Mouse (Mus musculus) hindbrain, embryonic 12.5 days (tissue): ENCODE data around the gene Rnf6. TPM values are rescaled to one million over a fixed set of nuclear protein-coding genes. Genes with fewer than 3 reads are reported as not detected.

ENCODE experiments used
- ATAC-seq: fragments of 200-750 bp; cut with Nextera tagmentation; 2 replicates; pipeline ENCODE4 v1.8.0; 2017; ENCODE audit warnings: moderate TSS enrichment; ENCODE audit not compliant: low FRiP score
- H3K27ac ChIP-seq: fragments of 300-500 bp; sonication (generic); 2 replicates; pipeline ENCODE4 v1.5.1; 2016; ENCODE audit warnings: mild to moderate bottlenecking
- H3K27me3 ChIP-seq: fragments of 300-500 bp; sonication (generic); 2 replicates; pipeline ENCODE4 v1.6.1; 2016; ENCODE audit warnings: mild to moderate bottlenecking
- H3K36me3 ChIP-seq: fragments of 300-500 bp; sonication (generic); 2 replicates; pipeline ENCODE4 v1.6.1; 2016; ENCODE audit warnings: mild to moderate bottlenecking
- H3K4me1 ChIP-seq: fragments of 300-500 bp; sonication (generic); 2 replicates; pipeline ENCODE4 v1.6.1; 2016
- H3K4me2 ChIP-seq: fragments of 300-500 bp; sonication (generic); replicated peaks from 2 replicates; pipeline ENCODE4 v1.6.1; 2016; ENCODE audit warnings: mild to moderate bottlenecking
- H3K4me3 ChIP-seq: fragments of 300-500 bp; sonication (generic); 2 replicates; pipeline ENCODE4 v1.5.1; 2016; ENCODE audit warnings: mild to moderate bottlenecking
- H3K9ac ChIP-seq: fragments of 300-500 bp; sonication (generic); 2 replicates; pipeline ENCODE4 v1.6.1; 2016; ENCODE audit warnings: mild to moderate bottlenecking, moderate library complexity
- H3K9me3 ChIP-seq: fragments of 300-500 bp; sonication (generic); replicated peaks from 2 replicates; pipeline ENCODE4 v1.6.1; 2016; ENCODE audit warnings: mild to moderate bottlenecking
- WGBS: fragments of 180-500 bp; shearing (Covaris S2); methylation state at CpG from one replicate; pipeline ENCODE4 v1.1.7; 2016; 5-methylcytosine and 5-hydroxymethylcytosine counted together
- polyA plus RNA-seq: library from polyadenylated mRNA; unstranded; fragments of >200 nt; fragmentation: Nextera tagmentation; extraction: Ambion mirVana; gene quantifications from 2 replicates; pipeline ENCODE4 v1.2.1, GENCODE M21; 2016

Rnf6 gene
- polyA plus RNA-seq: 23.5 and 26.2 TPM in 2 replicates

GRCm38 (mm10) chr5:146220879-146221714 is at the start of gene Rnf6:
Rnf6 (minus strand) TSS chr5:146221555.
- Histone ChIP-seq H3K27me3 (no peaks in the 10 kb centered on the region), H3K4me2 (peak within 1 kb of the TSS; percentile 51), H3K36me3 (peaks cover 20% of the 10 kb centered on the region), H3K27ac (peak within 1 kb of the TSS; percentile 97), H3K9me3 (no peaks in the 10 kb centered on the region), H3K9ac (peak within 1 kb of the TSS; percentile 73), H3K4me3 (peak within 1 kb of the TSS; percentile 74), H3K4me1 (peaks cover 9% of the 10 kb centered on the region)
- peak; percentile 100 for ATAC-seq
- under 1% methylated on average over 65 of the region's 67 CpGs for WGBS

GRCm38 (mm10) chr5:146270593-146270992 is 49.2 kb upstream of the Rnf6 start:
- no peak for ATAC-seq
- Histone ChIP-seq H3K9me3 (no peaks in the 10 kb centered on the region), H3K9ac (no peak overlapping the region), H3K4me2 (no peak overlapping the region), H3K4me1 (no peaks in the 10 kb centered on the region), H3K4me3 (no peak overlapping the region), H3K36me3 (peaks cover 14% of the 10 kb centered on the region; the same call in 1 of the 2 replicates), H3K27me3 (no peaks in the 10 kb centered on the region), H3K27ac (no peak overlapping the region)
- 79% methylated on average over 9 of the region's 9 CpGs for WGBS

GRCm38 (mm10) chr5:146267776-146268175 is 46.4 kb upstream of the Rnf6 start:
- Histone ChIP-seq H3K4me3 (no peak overlapping the region), H3K9ac (no peak overlapping the region), H3K4me2 (no peak overlapping the region), H3K4me1 (no peaks in the 10 kb centered on the region), H3K27ac (no peak overlapping the region), H3K9me3 (no peaks in the 10 kb centered on the region), H3K27me3 (no peaks in the 10 kb centered on the region), H3K36me3 (peaks cover 14% of the 10 kb centered on the region; the same call in 1 of the 2 replicates)
- 90% methylated on average over 7 of the region's 7 CpGs for WGBS
- no peak for ATAC-seq

DNA sequence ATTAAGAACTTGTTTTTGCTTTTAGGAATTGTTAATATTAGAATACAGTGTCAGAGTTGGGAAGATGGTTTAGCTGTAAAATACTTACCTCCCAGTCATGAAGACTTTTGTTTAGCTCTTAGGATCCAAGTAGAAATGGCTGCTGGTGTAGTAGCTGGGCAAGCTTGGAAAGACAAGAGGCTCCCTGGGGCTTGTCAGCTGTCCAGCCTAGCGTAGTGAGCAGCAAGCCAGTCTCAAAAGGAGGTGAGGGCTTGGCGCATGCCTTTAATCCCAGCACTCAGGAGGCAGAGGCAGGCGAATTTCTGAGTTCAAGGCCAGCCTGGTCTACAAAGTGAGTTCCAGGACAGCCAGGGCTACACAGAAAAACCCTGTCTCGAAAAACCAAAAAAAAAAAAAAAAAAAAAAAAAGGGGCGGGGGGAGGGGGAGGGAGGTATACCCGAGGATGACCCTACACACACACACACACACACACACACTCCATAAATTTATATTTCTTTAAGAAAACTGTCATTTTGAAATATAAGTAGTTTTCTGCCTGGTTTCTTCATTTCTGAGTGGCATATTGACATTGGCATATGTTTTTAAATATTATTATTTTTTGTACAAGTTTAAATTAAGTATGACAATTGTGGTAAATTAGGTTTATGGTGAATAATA is 44.7 kb upstream of the Rnf6 start:
- Histone ChIP-seq H3K27me3 (no peaks in the 10 kb centered on the region), H3K4me1 (no peaks in the 10 kb centered on the region), H3K4me3 (no peak overlapping the region), H3K4me2 (no peak overlapping the region), H3K9ac (no peak overlapping the region), H3K27ac (no peak overlapping the region), H3K36me3 (peaks cover 11% of the 10 kb centered on the region), H3K9me3 (no peaks in the 10 kb centered on the region)
- ATAC-seq: no peak
- 84% methylated on average over 3 of the region's 6 CpGs for WGBS

DNA sequence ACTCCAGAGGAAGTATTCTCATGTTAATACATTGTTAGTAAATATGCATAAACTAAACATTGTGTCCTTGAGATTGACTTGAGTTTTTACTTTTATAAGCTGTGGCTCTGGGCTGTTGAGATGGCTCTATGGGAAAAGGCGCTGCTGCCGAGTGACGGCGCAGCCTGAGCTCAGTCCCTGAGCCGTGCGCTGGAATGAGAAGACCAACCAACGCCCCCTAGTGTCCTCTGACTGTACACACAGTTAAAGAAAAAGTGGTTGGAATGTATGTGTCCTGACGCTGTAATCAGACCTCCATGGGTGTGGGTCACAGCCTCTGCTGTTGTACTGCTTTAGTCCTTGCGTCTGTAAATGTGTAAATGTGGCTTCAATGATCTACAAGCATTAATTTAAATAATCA is 38.6 kb upstream of the Rnf6 start:
- H3K36me3 ChIP-seq: peaks cover 15% of the 10 kb centered on the region
- 52% methylated on average over 9 of the region's 9 CpGs for WGBS
- H3K9ac ChIP-seq: no peak overlapping the region
- H3K4me1 ChIP-seq: no peaks in the 10 kb centered on the region
- no peak overlapping the region for H3K4me2 ChIP-seq
- no peaks in the 10 kb centered on the region for H3K9me3 ChIP-seq
- H3K4me3 ChIP-seq: no peak overlapping the region
- H3K27ac ChIP-seq: no peak overlapping the region
- ATAC-seq: no peak
- H3K27me3 ChIP-seq: no peaks in the 10 kb centered on the region

DNA sequence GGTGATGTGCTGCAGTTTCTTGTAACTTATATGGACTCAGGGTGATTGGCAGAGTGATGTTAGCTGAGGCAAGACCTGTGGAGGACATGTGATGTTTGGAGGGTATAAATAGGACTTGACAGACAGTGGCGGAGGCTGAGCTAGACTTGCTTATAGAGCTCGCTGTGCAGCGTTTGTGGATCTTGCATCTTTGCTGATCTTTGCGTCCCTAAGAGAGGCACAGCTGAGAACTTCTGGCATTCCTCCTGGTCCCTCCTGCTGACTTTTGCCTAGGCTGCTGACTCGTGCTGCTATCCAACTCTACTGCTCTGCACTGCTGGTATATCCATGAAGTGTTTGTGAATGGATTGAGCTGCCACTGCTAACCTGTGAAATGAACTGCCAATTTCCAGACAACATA is 32.3 kb upstream of the Rnf6 start:
- Histone ChIP-seq H3K9me3 (no peaks in the 10 kb centered on the region), H3K36me3 (peaks cover 3% of the 10 kb centered on the region), H3K4me2 (no peak overlapping the region), H3K27me3 (no peaks in the 10 kb centered on the region), H3K27ac (no peak overlapping the region), H3K9ac (no peak overlapping the region), H3K4me1 (no peaks in the 10 kb centered on the region), H3K4me3 (no peak overlapping the region)
- 86% methylated on average over 5 of the region's 5 CpGs for WGBS
- ATAC-seq: no peak

GRCm38 (mm10) chr5:146251663-146252429 is 30.5 kb upstream of the Rnf6 start:
- H3K4me3 ChIP-seq: no peak overlapping the region
- H3K9ac ChIP-seq: no peak overlapping the region
- no peak overlapping the region for H3K27ac ChIP-seq
- 91% methylated on average over 5 of the region's 5 CpGs for WGBS
- H3K27me3 ChIP-seq: no peaks in the 10 kb centered on the region
- H3K36me3 ChIP-seq: peaks cover 2% of the 10 kb centered on the region; the same call in 1 of the 2 replicates
- no peak overlapping the region for H3K4me2 ChIP-seq
- no peak for ATAC-seq
- no peaks in the 10 kb centered on the region for H3K4me1 ChIP-seq
- no peaks in the 10 kb centered on the region for H3K9me3 ChIP-seq

GRCm38 (mm10) chr5:146250369-146251075 is 29.2 kb upstream of the Rnf6 start:
- no peak overlapping the region for H3K27ac ChIP-seq
- H3K9me3 ChIP-seq: no peaks in the 10 kb centered on the region
- no peaks in the 10 kb centered on the region for H3K27me3 ChIP-seq
- no peaks in the 10 kb centered on the region for H3K4me1 ChIP-seq
- H3K4me3 ChIP-seq: no peak overlapping the region
- WGBS: 95% methylated on average over 12 of the region's 12 CpGs
- no peak for ATAC-seq
- 0 out of 2 replicates have a peak, but pooled peaks cover 2% of the 10 kb centered on the region for H3K36me3 ChIP-seq
- no peak overlapping the region for H3K9ac ChIP-seq
- no peak overlapping the region for H3K4me2 ChIP-seq

DNA sequence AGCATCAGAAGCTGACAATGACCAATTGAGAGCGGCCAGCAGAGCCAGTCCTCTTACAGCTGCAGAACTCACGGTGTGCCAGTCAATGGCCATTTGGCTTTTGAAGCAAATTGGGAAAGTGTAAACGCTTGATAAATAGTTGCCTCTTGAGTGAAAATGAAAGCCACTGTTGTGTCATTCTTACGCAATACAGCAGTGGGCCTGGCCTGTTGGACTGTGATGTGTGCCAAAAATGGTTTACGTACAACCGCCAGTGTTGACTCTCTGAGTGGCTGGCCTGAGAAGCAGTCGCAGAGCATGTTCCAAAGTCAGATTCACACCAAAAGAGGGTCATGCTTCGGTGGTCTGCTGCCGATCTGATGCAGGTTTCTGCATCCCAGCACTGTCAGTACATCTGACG is 27.4 kb upstream of the Rnf6 start:
- Histone ChIP-seq H3K27me3 (no peaks in the 10 kb centered on the region), H3K4me3 (no peak overlapping the region), H3K36me3 (0 out of 2 replicates have a peak, but pooled peaks cover 2% of the 10 kb centered on the region), H3K27ac (no peak overlapping the region), H3K9ac (no peak overlapping the region), H3K4me2 (no peak overlapping the region), H3K9me3 (no peaks in the 10 kb centered on the region), H3K4me1 (no peaks in the 10 kb centered on the region)
- WGBS: 86% methylated on average over 10 of the region's 10 CpGs
- ATAC-seq: no peak

DNA sequence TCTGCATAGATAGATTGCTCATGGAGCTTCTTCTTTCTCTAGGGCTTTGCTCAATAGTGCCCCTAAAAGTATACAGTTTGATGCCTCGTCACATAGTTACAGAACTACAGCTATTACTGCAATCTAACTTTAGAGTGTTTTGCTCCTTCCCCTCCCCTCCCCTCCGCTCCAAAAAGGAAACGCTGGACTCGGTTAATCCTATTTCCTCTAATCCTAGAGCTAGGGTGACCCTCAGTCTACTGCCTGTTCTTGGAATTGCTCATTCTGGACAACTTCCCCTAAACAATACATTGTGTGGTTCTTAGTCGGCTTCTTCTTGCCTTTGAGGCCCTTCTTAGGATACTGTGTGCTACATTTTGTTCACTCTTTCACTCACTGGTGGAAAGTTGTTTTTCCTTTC is 26.4 kb upstream of the Rnf6 start:
- 0 out of 2 replicates have a peak, but pooled peaks cover 2% of the 10 kb centered on the region for H3K36me3 ChIP-seq
- no peak for ATAC-seq
- no peak overlapping the region for H3K9ac ChIP-seq
- H3K4me2 ChIP-seq: no peak overlapping the region
- H3K27me3 ChIP-seq: no peaks in the 10 kb centered on the region
- H3K9me3 ChIP-seq: no peaks in the 10 kb centered on the region
- 88% methylated on average over 5 of the region's 5 CpGs for WGBS
- H3K4me1 ChIP-seq: no peaks in the 10 kb centered on the region
- H3K4me3 ChIP-seq: no peak overlapping the region
- no peak overlapping the region for H3K27ac ChIP-seq

- Histone ChIP-seq H3K9ac (no peak overlapping the region), H3K4me1 (no peaks in the 10 kb centered on the region), H3K4me2 (no peak overlapping the region), H3K27me3 (no peaks in the 10 kb centered on the region), H3K9me3 (no peaks in the 10 kb centered on the region), H3K27ac (no peak overlapping the region), H3K4me3 (no peak overlapping the region), H3K36me3 (0 out of 2 replicates have a peak, but pooled peaks cover 2% of the 10 kb centered on the region)
- ATAC-seq: no peak
- WGBS: 96% methylated on average over 1 of the region's 1 CpGs
These were observed 25.0 kb upstream of the Rnf6 start for GRCm38 (mm10) chr5:146246386-146246785.
